Mouse (Mus musculus): ENCODE data around the gene Slc25a28.
A peak's percentile ranks its signal among the peaks of the same experiment; 100 is the strongest.

Slc25a28 gene

DNA sequence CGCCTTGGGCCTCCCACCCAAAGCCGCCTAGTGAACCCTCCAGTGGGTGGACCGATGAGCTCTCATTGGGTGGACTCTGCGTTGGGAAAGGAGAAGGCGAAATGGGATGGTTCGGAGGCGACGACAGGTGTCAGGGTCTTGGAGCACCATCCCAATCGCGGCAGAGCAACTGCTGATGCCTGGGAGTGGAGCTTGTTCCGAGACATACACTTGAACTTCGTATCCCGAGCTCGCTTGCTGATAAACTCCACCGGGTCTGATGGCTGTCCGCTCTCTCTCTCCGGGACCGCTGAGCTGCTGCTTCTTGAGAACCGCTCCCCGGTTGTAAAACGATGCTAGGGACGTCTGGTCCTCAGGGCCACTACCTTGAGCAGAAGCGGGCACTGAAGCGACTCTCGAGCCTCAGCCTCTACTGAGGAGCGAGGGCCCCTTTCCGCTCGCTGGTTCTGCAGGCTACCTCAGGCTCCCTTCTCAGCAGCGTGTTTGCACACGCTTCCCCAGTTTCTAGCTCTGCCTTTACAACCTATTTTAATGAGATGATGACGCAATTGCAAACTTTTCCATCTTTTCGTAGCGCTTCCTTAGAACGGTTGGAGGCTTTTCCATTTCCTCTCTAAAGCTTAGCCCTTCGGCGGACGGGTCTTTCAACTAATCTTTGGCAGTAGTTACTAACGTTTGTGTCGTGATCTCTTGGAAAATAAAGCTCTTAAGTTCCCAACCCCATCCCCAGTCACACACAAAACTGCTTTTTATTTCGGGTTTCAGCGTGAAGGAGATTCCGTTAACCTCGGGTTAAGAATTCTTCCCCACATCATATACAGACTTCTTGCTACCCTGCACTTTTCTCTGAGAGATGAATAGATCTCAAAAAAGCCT, 1.1 kb upstream of the Slc25a28 start:
- DNase-seq (ENCODE audit: low spot score in 2 of 2), result peak; percentile 60 to 67

DNA sequence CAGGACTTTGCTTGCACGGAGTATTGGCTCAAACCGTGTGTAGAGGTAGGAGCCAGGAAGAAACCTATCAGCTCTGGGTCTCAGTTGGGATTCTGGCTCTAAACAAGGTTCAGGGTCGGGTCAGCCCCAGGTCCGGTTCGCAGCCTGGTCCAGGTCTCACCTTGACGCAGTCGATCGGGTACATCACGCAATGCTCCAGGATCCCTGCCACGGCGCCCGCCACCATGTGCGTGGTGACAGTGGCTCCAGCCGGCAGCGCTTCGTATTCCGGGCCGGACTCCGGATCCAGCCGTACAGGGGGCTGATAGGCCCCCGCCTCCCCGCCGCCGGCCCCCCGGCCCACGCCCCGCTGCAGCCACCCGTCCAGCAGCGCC, 378 bp downstream of the Slc25a28 start:
- peak in 1 of 2 experiments; percentile 34 for DNase-seq (ENCODE audit: low spot score in 2 of 2)

DNA sequence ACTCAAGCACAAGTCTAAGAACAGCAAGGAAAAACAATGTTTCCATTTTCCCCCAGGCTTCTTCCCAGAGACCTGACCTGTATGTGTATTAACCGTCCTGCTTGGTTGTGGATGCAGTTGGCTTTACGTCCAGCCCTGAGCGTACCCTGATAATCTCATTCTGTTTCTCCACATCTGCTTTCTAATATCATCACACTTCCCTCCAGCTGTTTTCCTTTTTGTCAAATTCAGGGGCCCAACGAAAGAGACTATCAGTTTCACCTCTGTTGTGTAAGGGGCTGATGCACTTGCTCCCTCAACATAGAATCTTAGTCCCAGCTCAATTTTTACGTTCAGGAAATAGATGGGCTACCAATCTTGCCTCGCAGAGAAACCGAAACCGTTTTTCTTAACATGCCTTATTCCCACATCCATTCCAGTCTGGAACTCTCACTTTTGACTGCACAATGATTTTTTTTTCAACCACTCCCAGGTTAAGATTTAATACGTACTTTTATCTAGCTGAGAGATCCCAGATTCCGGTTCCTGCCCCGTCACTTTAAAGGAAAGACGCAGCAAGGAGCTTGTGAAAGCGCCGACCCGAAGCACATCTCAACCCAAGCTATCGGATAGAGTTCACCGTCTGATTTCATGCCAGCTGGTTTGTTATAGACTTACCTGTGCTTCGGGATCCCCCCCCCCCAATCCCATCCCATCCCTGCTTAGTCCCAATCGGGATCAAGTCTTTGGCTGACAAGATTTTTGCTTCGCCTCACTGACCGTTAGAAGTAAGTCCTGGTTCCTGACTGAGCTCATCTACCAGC, 967 bp downstream of the Slc25a28 start:
- no peak for DNase-seq (ENCODE audit: low spot score in 2 of 2)

DNA sequence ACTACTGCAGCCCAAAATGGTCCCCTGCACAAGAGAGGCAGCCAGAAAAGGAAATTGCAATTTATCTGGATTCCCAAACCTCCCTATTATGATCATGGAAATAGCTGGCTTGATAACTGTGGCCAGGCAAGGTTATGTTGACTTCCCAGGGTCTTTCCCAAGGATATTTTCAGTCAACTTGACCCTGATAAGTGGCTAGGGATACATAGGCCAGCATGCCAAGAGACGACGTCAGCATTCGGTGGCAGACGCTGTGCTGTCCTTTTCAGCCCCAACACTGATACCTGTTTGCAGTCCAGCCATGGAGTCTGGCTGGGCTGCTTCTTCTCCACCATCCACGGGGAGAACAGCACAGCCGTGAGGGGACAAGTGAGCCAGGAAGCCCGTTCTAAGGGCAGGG, 3.6 kb downstream of the Slc25a28 start:
- no peak for DNase-seq (ENCODE audit: low spot score in 2 of 2)

DNA sequence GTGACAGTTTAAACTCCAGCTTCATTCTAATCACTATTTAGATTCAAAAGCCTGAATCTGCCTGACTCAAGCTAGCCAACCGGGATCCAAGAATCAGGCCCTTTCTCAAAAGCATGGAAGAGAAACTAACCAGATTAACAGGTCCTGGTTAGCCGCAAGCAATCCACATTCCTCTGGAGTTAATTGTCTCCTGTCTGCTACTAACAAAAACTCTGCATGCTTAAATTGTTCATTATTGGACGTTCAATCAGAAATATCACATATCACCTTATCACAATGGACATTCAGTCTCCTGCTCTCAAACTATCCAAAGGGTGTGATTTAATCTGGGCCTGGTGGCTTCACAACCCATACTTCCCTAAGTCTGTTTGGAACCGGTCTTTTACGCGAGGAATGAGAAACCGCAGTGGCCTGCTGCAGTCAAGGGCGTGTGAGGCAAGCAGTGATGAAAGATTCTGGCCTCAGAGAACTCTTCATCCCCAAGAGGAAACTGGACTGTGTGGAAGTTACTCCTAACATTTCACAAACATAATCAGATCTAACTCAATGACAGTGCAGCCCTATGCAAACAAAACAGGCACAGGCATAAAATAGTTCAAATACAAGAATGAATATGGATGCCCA, 5.4 kb downstream of the Slc25a28 start:
- no peak for DNase-seq (ENCODE audit: low spot score in 2 of 2)

DNA sequence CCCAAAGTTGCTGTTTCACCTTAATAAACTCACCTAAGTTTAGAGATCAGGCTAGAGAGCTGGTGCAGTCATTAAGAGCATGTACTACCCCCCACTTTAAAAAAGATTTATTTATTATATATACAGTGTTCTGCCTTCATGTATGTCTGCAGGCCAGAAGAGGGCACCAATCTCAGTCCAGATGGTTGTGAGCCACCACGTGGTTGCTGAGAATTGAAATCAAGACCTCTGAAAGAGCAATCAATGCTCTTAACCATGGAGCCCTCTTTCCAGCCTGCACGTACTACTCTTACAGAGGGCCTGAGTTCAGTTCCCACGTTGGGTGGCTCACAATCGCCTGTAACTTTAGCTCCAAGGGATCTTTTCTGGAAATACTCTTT, 7.3 kb downstream of the Slc25a28 start:
- peak; percentile 43 to 50 for DNase-seq (ENCODE audit: low spot score in 2 of 2)

DNA sequence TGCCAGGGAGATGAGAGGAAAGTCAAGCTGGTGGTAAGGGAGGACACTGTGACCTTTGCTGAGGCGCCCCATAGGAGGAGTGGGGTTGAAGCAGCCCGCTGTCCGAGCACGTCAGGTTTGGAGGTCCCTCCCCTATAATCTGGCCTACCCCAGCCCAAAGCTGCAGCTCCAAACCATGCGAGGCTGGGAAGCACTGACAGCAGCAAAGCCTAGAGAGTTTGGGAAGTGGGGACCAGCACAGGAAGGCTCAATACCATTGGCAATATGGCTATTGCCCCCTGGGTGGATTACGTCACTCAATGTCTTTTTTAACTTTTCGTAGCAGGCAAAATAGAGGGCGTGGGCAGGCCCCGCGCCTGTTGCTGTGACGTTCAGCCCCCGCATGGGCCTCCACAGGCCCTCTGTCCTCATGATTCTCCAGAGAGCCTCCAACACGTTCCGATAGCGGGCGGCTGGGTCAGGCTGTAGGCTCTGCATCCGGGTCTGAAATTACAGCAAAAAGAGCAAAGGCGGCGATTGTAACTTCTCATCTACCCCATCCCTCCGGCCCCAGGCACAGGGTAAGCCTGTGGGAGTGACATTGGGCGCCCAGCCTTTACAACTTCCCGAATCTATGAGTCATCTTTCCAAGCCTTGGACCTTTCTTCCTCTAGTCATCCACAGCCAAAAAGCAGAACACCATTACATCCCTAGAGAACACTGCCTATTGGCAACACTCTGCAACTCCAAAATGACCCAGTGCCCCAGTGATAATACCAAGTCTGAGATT, 7.8 kb downstream of the Slc25a28 start:
- no peak for DNase-seq (ENCODE audit: low spot score in 2 of 2)

DNA sequence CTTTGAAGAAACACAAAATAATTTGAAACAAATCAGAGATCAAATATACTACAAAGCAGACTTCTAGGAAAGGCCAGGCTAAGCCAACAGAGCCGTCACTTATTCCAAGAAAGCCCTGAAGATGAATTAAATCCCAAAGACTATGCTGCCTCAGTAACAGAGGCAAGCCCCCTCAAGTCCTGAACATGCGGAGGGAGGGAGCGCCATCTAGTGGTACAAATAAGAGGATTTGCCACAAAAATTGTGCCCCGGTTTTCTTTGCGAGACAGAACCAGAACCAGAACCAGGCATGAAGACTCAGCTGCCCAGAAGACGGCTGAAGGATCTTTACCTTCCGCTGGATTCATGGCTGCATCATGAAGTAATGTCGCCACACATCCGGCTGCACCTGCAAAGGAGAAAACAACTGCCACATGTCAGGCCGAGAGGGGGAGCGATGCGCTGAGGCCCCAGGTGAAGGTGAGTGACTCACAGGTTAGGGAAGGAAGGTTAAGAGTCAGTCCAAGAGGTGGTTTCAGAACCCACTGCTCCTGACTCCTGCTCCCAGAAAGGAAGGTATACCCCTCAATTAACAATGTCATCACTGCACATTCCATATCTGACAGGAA, 9.1 kb downstream of the Slc25a28 start:
- no peak for DNase-seq (ENCODE audit: low spot score in 2 of 2)

DNA sequence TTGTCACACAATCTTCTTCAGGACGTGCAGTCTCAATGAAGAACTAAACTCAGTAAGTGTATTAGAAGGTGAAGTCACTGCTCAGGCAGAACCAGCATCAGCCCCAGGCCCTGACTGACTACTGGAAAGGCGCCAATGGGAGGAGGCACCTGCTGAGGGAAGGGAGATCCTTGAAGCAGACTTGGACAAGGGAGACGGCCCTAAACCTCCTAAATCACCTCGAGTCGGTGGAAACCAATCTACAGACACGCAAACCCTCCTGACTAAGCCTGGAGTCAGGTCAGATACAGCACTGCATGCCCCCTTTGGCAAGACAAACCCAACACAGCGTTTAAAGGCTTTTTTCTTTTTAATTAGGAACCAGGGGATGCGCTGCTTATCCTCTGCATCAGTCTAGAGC, 11.2 kb downstream of the Slc25a28 start:
- no peak for DNase-seq (ENCODE audit: low spot score in 2 of 2)

DNA sequence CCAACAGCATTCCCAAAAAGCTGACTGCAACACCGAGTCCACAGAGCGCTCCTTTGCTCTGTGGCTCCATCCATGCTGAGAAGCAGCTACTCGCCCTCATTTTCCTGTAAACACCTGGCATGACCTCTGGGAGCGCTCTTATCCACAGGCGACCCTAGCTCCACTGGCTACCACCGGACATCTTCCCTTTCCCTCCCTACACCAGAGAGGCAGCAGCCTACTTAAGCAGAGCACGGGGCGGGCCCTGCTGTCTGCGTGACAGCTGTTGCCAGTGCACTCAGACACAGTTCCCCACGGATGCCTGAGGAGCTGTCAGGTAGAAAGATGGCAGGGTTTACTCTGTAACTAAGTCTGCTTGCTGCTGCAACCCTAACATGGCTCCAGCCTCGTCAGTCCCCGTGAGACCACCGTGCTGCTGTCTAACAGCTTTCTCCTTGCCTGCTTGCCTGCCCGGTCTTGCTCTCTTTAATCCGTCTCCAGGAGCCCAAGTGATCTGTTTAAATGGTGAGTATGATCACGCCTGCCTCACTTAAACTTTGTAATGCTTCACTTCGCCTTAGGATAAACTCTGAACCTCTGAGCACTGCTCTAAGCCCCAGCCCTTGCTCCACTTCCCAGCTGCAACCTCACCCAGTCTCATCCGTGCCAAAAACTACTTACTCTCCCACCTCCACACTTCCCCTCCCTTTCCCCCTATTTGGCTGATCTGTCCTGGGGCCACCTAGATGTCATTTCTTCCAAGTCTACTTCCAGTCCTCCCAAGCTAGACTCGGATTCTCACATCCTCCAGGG, 12.3 kb downstream of the Slc25a28 start:
- DNase-seq (ENCODE audit: low spot score in 2 of 2), result no peak

DNA sequence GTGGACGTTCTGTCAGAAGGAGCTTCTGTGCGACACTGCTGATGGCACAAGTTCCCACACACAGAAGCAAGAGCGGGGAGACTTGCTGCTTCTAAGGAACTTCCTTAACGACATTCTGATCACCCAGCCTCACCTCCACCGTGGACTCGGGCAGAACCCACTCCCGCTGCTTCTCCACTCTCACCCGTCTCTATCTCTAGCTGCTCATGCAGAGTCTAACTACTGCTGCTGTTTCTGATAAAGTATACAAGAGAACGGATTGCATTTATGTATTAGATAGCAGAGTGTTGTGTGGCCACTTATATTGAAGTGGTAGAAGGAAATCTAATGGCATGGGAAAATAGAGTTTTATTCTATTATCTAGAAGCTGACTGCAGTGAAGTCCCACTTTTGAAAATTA, 13.9 kb downstream of the Slc25a28 start:
- DNase-seq (ENCODE audit: low spot score in 2 of 2), result no peak

DNA sequence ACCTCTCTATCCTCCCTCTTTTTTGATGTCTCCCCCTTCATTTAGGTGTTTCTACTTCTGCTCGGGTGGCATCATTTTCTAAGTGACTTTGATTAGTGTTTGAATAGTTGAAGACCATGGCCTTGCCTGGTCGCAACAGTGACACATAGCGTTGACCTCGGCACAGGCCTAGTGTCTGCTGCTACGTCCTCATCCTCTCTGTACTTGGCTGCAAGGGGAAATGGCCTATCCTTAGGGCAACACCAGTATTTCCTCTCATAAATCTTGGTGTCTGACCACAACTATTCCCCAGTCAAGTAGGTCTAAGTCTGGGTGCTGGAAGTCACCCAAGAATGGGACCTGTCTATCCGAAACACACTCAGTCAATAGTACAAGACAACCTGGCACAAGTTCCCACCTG, 15.0 kb downstream of the Slc25a28 start:
- DNase-seq (ENCODE audit: low spot score in 2 of 2), result no peak

DNA sequence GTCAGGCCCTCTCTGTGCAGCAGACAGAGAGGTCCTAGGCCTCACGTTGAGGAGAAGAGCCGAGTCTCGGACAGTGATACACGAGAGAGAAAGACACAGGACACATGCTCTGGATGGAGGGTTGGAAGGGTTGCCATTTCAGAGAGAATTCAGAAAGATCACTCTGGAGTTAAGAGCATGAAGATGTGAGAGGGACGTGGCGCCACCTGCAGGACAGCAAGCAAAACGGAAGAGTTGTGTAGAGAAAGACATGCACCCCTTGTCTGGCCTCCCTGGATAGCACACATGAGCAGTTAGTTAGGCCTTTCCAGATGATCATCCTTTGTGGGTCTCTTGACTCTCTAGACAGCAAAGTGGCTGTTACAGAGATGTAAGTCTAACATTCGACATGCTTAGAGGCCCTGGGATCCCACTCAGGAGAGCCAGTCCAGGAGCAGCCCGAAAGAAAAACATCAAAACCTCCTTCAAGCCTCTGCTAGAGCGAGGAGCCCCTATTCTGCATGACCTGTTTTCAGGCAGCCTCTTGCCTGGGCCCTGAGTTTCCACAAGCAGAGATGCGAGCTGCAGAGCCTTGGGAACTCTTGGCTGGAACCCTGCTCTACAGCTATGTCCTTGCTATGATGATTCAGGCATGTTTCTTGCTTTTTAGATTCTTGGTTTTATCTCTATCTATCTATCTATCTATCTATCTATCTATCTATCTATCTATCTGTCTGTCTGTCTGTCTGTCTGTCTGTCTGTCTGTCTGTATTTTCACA, 18.8 kb downstream of the Slc25a28 start:
- peak; percentile 53 to 63 for DNase-seq (ENCODE audit: low spot score in 2 of 2)

DNA sequence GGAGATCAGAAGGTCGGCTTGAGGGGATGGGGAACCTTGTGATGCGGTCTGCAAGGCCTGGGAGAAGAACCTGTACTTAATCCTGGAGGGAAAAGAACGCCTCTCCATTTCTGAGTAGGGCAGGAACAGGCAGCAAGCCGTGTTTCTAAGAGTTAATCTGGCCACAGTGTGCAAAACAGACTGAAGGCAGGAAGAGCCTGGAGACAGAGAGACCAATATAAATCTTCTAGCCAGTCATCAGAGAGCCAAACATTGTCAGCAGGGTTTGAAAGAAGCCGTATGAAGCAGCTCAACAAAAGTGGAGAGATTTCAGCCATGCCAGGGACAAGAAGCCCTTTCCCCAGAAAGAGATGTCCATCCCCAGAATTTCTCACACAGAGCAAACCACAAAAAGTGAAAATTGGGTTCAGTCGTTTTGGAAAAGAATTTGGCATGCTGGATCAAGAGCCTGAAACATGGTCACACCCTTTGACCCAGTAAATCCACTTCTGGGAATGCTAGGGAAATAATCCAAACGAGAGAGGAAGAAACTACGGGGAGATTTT, 23.4 kb downstream of the Slc25a28 start:
- DNase-seq (ENCODE audit: low spot score in 2 of 2), result no peak

DNA sequence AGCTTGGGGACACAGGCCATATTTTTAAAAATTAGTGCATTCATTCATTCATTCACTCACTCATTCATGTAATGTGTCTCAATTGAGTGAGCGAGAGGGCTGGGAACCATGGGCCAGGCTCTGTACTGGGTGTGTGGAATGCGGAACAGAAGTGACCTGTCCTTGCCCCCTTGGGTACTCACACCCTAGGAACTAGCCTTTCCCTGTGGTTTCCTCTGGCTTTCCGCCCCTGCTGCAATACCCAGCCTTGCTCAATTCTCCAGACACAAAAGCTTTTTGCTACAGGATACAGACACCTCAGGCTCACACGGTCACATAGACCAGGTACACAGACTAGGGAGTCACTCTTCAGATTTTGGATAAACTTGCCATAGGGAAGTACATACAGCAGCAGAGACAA, 26.3 kb downstream of the Slc25a28 start:
- peak in 1 of 2 experiments; percentile 34 for DNase-seq (ENCODE audit: low spot score in 2 of 2)

DNA sequence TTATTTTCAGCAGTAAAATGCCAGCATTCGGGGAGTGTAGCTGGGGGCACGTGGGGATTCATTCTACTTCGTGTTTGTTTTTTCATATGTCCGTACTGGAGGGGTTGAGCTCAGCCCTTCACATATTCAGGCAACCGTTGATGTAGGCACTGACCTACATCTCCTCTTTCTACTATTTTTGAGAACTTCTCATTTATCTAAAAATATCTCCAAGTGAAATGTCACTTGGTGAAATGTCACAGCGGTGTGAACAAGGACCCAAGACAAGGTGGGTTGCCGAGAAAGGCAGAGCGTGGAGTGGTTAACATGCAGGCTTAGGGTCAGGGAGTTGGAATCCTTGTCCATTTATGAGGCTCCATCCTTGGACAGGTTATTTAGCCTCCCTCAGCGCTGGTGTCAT, 27.4 kb downstream of the Slc25a28 start:
- DNase-seq (ENCODE audit: low spot score in 2 of 2), result peak; percentile 49 to 57

DNA sequence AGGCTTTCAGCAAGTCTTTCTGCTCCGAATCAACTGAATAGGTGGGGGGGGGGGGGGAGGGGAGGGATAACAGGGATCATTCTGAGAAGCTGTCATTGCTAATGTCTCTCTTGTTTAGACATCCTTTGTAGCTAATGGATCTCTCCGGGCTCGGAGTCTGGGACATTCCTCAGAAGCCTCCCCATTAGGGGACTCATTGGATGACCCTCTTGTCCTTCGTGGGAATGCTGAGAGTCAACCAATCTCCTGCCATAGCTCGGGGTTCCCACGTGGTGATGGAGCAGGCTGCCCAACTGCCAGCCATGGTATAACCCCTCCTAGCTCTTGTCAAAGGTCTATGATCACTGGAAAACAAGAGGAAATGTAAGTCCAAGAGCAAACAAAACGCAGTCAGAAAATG, 27.8 kb downstream of the Slc25a28 start:
- no peak for DNase-seq (ENCODE audit: low spot score in 2 of 2)

DNA sequence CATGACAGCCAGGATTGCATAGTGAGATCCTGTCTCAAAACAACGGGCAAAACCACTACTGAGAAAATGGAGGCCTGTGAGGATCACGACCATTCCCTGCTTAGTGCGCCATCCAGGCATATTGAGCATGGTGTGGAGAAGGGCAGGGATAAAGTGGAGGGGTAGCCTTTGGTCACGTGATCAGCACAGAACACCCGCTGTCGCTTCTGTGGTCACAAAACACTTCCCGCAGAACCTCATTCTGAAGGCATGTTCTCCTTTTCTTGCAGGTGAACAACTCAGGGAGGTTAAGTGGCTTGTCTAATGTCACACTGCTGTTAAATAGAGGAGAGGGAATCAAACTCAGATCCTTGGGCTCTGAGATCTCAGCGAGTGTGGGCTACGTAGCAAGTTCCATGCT, 29.2 kb downstream of the Slc25a28 start:
- DNase-seq (ENCODE audit: low spot score in 2 of 2), result no peak

DNA sequence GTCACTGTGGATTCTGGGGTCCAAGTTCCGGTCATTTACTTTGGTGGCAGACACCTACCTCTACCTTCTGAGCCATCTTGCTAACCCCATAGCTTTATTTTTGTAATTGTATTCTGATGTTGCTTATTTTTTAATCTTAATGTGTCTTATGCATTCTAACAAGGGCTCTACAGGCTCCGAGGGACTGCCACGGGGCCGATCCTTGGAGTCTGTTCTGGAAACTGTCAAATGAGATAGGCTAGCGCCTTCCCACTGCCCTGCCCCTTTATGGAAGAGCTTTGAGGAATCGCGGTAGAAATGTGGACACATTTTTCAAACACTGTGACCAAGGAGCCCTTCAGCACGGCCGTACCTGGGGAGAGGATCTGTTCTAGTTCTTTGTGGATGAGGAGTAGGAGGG, 31.8 kb downstream of the Slc25a28 start:
- no peak for DNase-seq (ENCODE audit: low spot score in 2 of 2)

DNA sequence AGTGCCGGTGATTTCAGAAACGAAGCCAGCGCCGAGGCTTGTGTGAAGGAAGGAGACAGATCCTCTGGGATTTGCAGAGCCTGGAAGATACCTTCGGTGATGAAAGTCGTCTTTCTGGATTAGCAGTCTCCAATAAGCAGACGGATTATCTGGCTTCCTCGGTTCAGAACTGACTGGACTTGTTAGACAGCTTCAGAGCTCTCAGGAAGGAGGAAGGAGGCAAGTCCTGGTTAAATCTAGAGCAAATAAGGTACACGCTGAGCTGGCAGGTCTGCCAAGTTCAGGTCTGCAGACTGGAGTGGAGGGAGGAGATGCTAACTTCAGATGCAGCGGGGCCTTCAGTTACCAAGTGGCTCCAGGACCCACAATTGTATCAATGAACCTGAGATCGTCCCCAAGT, 32.8 kb downstream of the Slc25a28 start:
- no peak for DNase-seq (ENCODE audit: low spot score in 2 of 2)

Measured in spleen, postnatal 36 days (tissue).